Mouse (Mus musculus): ENCODE results near the gene Kat2b.

DNA sequence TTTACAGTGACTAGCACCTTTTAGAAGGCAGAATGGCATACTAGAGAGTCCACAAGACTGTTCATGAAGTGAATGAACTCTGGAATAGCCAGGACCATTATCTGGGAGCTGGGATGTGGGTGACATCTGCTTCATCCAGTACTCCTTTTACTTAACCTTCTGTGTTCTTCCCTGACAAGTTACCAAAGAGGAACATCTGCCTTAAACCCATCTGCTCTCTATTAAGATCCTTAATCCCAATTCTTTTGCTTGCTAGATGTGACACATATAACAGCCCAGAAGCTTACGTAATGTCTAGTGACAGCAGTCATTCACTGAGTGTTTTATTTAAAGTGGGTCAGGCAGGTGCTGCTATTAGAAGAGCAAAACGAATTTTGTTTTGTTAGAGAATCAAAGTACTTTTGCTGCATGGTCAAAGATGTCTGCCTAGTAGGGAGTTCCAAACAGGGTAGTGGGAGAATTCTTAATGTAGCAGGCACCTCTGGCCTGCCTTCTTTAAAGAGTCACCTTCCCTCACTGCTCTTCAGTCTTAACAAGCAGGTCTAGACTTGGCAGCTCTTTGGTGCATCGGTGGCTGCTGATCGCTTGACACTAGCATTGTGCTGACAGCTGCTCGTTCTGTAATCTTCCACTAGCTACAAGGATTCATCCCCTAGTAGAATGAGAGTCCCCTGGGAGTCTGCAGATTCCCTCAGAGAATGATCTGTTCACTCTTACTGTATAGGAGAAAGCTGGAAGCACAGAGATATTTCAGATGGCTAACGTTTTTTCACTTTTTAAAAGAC is 94.6 kb downstream of the Kat2b start:
- TF ChIP-seq CTCF (IDR thresholded peaks at IDR 0.05; ENCODE audit: low read depth, low read length) (no peak), POLR2A (IDR thresholded peaks at IDR 0.05; ENCODE audit: insufficient read depth, low read length) (no peak)

Measured in ES-Bruce4 (cell line).